Mouse (Mus musculus) kidney, embryonic 14.5 days (tissue): ENCODE measurements around the gene Chit1. TPM values are rescaled to one million over a fixed set of nuclear protein-coding genes. Genes with fewer than 3 reads are reported as not detected.

ENCODE experiments used
- ATAC-seq: fragments of 200-750 bp; cut with Nextera tagmentation; 2 replicates; pipeline ENCODE4 v1.8.0; 2017; ENCODE audit warnings: moderate number of reproducible peaks, mild to moderate bottlenecking, moderate TSS enrichment, moderate library complexity; ENCODE audit not compliant: low FRiP score, low TSS enrichment
- H3K27ac ChIP-seq: fragments of 300-500 bp; sonication (generic); 2 replicates; pipeline ENCODE4 v1.5.1; 2014; ENCODE audit warnings: low read depth, mild to moderate bottlenecking, low read length, moderate library complexity, mixed read lengths
- H3K27me3 ChIP-seq: fragments of 300-500 bp; sonication (generic); 2 replicates; pipeline ENCODE4 v1.6.1; 2014; ENCODE audit warnings: mild to moderate bottlenecking, low read length; ENCODE audit not compliant: control insufficient read depth, insufficient read depth
- H3K36me3 ChIP-seq: fragments of 300-500 bp; sonication (generic); 2 replicates; pipeline ENCODE4 v1.6.1; 2014; ENCODE audit warnings: low read length, mixed read lengths; ENCODE audit not compliant: control insufficient read depth, insufficient read depth
- H3K4me1 ChIP-seq: fragments of 300-500 bp; sonication (generic); 2 replicates; pipeline ENCODE4 v1.6.1; 2014; ENCODE audit warnings: low read length, mixed read lengths; ENCODE audit not compliant: control insufficient read depth, insufficient read depth
- H3K4me2 ChIP-seq: fragments of 300-500 bp; sonication (generic); replicated peaks from 2 replicates; pipeline ENCODE4 v1.6.1; 2014; ENCODE audit warnings: low read depth, mild to moderate bottlenecking, low read length
- H3K4me3 ChIP-seq: fragments of 300-500 bp; sonication (generic); 2 replicates; pipeline ENCODE4 v1.5.1; 2014; ENCODE audit warnings: mild to moderate bottlenecking, low read length
- H3K9ac ChIP-seq: fragments of 300-500 bp; sonication (generic); 2 replicates; pipeline ENCODE4 v1.6.1; 2014; ENCODE audit warnings: low read depth, mild to moderate bottlenecking, low read length, moderate library complexity
- H3K9me3 ChIP-seq: fragments of 300-500 bp; sonication (generic); 2 replicates; pipeline ENCODE4 v1.6.1; 2016; ENCODE audit warnings: low read length; ENCODE audit not compliant: control insufficient read depth
- WGBS: fragments of 180-500 bp; shearing (Covaris S2); extraction: QIAGEN DNeasy Blood & Tissue Kit; methylation state at CpG from one replicate; pipeline ENCODE4 v1.1.7; 2014; 5-methylcytosine and 5-hydroxymethylcytosine counted together
- polyA plus RNA-seq: library from polyadenylated mRNA; unstranded; fragments of >200 nt; fragmentation: Nextera tagmentation; extraction: Ambion mirVana; gene quantifications from 2 replicates; pipeline ENCODE4 v1.2.1, GENCODE M21; 2014

Gene Chit1
- polyA plus RNA-seq, 1 experiment from 2014 or later: 0.28 TPM

DNA sequence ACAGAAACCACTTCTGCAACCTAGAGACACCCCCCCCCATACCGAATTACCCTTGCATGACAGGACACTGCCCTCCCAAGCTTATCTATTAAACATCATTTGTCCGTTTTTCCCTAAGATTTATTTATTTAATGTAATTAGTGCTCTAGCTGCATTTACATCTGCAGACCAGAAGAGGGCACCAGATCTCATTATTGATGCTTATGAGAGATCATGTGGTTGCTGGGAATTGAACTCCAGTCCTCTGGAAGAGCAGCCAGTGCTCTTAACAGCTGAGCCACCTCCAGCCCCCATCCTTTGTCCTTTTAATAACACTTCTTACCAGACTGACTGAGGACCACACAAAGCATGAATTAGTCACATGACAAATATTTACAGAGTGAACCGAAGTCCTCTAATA is 43.6 kb downstream of the Chit1 start:
- ATAC-seq: no peak
- Histone ChIP-seq H3K9ac (no peak overlapping the region), H3K27ac (no peak overlapping the region), H3K27me3 (no peaks in the 10 kb centered on the region), H3K9me3 (peaks cover 4% of the 10 kb centered on the region; the same call in 1 of the 2 replicates), H3K4me3 (no peak overlapping the region), H3K4me2 (no peak overlapping the region), H3K4me1 (no peaks in the 10 kb centered on the region), H3K36me3 (no peaks in the 10 kb centered on the region)
- 60% methylated on average over 3 of the region's 3 CpGs for WGBS

DNA sequence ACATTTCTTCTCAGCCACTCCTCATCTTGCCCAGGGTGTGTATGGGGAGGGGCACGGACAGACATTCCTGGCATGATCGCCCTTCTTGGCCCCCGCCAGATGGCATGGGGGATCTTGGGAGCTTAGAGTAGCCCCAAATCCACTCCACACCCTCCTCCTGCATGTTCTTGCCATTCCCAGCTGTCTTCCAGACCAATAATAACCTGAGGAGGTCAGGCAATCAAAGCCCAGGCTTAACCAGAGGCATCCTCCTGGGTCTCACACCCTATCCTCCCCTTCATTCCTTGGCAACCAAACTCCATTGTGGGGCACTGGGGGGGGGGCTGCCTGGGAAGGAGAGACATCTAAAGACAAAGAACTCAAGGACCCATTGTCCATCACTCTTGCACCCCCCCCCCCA is 49.4 kb downstream of the Chit1 start:
- H3K4me2 ChIP-seq: no peak overlapping the region
- 90% methylated on average over 3 of the region's 3 CpGs for WGBS
- no peak overlapping the region for H3K9ac ChIP-seq
- H3K36me3 ChIP-seq: no peaks in the 10 kb centered on the region
- H3K4me1 ChIP-seq: no peaks in the 10 kb centered on the region
- no peaks in the 10 kb centered on the region for H3K9me3 ChIP-seq
- no peak overlapping the region for H3K27ac ChIP-seq
- no peak for ATAC-seq
- no peak overlapping the region for H3K4me3 ChIP-seq
- H3K27me3 ChIP-seq: no peaks in the 10 kb centered on the region

DNA sequence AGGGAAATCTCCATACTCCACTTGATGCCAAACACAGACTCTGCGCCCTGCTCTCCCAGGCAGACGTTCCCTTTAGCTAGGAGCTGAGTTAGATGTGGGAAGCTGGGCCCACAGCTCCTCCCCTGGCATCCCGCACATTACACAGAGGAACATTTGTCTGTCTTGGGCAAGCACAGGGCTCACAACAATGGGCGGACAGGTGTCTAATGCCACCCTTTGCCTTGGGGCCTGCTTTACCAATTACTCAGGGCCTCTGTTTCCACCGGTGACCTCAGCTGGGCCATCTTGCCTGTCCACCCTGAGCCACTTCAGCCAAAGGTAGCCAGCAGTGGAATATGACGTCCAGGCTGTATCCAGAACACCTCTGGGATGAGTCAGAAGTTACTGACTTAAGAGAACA is 50.4 kb downstream of the Chit1 start:
- 82% methylated on average over 6 of the region's 6 CpGs for WGBS
- H3K9me3 ChIP-seq: no peaks in the 10 kb centered on the region
- no peaks in the 10 kb centered on the region for H3K4me1 ChIP-seq
- no peaks in the 10 kb centered on the region for H3K27me3 ChIP-seq
- H3K27ac ChIP-seq: no peak overlapping the region
- no peak overlapping the region for H3K9ac ChIP-seq
- H3K4me2 ChIP-seq: no peak overlapping the region
- H3K36me3 ChIP-seq: no peaks in the 10 kb centered on the region
- H3K4me3 ChIP-seq: no peak overlapping the region
- ATAC-seq: no peak

DNA sequence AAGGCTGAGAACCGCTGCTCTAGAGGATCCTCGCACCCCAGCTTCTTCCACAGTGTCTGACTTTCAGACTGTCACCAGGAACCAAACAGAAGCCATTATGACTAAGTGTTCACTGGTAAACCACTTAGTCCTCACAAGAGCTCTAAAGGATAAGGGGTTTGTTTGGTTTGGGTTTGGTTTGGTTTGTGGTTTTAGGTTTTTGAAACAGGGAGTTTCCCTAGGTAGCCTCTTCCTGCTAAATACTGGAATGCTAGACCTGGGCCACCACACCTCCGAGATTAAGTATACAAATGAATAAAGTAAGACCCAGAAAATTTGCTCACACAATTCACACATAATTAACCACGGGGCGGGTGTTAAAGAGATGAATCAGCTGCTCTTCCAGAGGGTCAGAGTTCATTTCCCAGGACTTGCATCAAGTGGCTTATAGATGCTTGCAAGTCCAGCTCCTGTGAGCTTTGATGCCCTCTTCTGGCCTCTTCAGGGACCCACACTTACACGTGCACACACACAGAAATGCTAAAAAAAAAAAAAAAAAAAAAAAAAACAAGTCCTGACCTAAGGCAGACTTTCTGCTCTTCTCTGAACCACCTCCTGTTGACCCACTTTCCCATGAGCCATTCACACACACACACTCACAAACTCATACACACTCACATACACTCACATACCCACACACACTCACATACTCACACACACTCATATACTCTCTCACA is 51.6 kb downstream of the Chit1 start:
- Histone ChIP-seq H3K9me3 (no peaks in the 10 kb centered on the region), H3K27ac (no peak overlapping the region), H3K27me3 (no peaks in the 10 kb centered on the region), H3K9ac (no peak overlapping the region), H3K4me2 (no peak overlapping the region), H3K4me3 (no peak overlapping the region), H3K36me3 (no peaks in the 10 kb centered on the region), H3K4me1 (no peaks in the 10 kb centered on the region)
- no peak for ATAC-seq
- 83% methylated on average over 6 of the region's 6 CpGs for WGBS

DNA sequence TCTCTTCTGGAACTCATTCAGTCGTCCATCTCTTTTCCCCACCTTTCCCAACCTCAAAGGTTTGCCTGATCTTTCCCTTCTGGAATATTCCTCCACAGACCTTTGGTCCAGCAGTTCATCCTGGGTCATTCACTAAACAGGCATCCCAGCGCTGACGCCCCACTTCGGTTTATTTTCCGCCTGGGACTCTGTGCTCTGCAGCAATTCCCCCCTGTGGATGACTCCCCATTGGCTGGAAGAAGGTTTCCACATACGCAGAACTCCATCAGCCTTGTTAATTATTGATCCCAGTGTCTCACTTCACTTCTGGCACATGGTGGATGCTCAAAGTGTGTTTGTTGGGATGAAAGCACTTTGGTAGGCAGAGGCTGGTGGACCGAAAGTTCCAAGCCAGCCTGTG is 52.4 kb downstream of the Chit1 start:
- no peak overlapping the region for H3K9ac ChIP-seq
- no peak overlapping the region for H3K4me3 ChIP-seq
- H3K27me3 ChIP-seq: no peaks in the 10 kb centered on the region
- H3K4me1 ChIP-seq: no peaks in the 10 kb centered on the region
- no peak overlapping the region for H3K27ac ChIP-seq
- H3K36me3 ChIP-seq: no peaks in the 10 kb centered on the region
- no peak for ATAC-seq
- H3K4me2 ChIP-seq: no peak overlapping the region
- H3K9me3 ChIP-seq: no peaks in the 10 kb centered on the region
- WGBS: 78% methylated on average over 7 of the region's 7 CpGs

DNA sequence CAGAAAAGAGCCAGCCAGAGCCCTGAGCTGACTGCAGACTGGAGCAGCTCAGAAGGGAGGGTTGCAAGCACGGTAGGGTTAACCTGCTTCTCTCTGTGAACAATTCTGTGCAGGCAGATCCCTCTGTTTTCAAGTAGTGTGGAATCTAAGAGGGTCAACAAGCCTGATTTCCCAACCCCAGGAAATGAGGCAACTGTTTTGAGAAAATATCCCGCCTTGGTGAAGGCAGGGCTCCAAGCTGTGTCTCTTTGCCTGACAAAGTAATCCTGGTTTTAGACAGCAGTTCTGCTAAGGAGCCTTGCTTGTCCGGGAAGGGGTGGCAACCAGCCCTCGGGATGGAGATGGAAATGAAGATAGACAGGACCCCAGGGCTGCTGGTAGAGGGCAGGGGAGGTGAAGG is 53.4 kb downstream of the Chit1 start:
- Histone ChIP-seq H3K4me1 (no peaks in the 10 kb centered on the region), H3K4me3 (no peak overlapping the region), H3K36me3 (no peaks in the 10 kb centered on the region), H3K27me3 (no peaks in the 10 kb centered on the region), H3K27ac (no peak overlapping the region), H3K9ac (no peak overlapping the region), H3K4me2 (no peak overlapping the region), H3K9me3 (no peaks in the 10 kb centered on the region)
- no peak for ATAC-seq
- 72% methylated on average over 4 of the region's 4 CpGs for WGBS

DNA sequence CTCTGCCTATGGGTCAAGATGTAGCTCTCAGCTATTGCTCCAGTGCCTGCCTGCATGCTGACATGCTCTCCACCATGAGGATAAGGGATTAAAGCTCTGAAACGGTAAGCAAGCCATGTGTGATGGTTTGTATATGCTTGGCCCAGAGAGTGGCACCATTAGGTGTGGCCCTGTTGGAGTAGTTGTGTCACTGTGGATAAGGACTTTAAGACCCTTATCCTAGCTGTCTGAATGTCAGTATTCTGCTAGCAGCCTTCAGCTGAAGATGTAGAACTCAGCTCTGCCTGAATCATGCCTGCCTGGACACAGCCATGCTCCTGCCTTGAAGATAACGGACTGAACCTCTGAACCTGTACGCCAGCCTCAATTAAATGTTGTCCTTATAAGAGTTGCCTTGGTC is 55.5 kb downstream of the Chit1 start:
- no peaks in the 10 kb centered on the region for H3K9me3 ChIP-seq
- 90% methylated on average over 3 of the region's 3 CpGs for WGBS
- H3K9ac ChIP-seq: no peak overlapping the region
- H3K27me3 ChIP-seq: no peaks in the 10 kb centered on the region
- no peak overlapping the region for H3K4me2 ChIP-seq
- no peaks in the 10 kb centered on the region for H3K36me3 ChIP-seq
- H3K4me3 ChIP-seq: no peak overlapping the region
- no peak for ATAC-seq
- H3K4me1 ChIP-seq: no peaks in the 10 kb centered on the region
- no peak overlapping the region for H3K27ac ChIP-seq

DNA sequence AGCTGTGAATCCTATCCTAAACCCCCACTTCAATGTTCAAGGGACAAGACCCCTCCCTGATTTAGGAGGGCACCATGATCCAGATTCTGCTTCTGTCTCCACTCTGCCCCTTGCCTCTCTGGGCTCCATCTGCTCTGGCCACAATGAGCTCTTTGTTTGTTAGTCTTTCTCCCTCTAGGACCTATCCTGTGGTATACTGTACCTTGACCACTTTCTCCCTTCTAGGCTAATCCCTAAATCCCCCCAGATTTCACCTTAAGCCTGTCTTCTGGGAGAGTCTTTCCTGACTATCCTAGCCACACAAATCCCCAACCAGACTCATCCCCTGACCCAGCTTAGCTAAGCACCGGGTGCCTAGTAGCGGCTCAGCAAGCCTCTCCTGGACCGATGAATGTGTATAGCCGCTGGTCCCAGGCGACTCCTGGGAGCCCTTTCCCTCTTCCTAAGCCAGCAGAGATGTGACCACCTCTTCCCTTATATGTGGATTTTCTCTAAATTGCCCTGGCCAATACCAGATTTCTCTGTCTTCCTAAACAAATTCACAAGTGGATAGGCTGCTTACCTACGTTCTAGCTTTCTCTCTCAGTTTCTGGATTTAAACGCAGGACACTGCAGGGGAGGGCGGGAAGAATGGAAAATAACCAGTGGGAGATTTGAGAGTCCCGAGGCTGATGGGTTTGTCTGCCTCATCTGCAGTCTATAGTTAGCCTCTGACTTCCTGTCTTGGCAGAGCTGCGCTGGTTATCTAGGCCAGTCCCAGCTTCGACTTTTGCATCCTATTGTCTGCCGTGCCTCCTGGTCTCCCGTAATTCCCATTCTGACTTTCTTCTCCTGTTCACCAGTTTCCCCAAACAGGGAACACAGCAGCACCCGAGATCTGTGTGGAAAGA is 56.6 kb downstream of the Chit1 start:
- no peak for ATAC-seq
- H3K4me1 ChIP-seq: no peaks in the 10 kb centered on the region
- H3K9me3 ChIP-seq: no peaks in the 10 kb centered on the region
- H3K9ac ChIP-seq: no peak overlapping the region
- H3K27ac ChIP-seq: no peak overlapping the region
- H3K27me3 ChIP-seq: no peaks in the 10 kb centered on the region
- H3K36me3 ChIP-seq: no peaks in the 10 kb centered on the region
- no peak overlapping the region for H3K4me3 ChIP-seq
- WGBS: 75% methylated on average over 14 of the region's 14 CpGs
- no peak overlapping the region for H3K4me2 ChIP-seq

DNA sequence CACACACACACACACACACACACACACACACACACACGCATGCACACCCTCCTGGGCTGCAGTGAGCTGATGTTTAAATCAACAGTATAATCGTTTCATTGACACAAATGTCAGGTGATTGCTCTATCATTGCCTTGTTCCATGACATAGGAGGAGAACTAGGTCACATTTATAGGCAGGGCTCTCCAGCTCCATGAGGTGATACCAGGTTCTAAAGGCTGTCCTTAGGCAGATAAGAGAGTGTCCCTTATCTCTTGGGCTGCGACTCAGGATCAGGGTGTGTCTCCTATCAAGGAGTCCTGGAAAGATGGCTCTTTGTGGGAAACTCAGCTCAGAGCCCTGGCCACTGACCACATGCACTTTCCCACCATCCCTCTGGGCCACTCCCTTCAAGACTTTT is 57.5 kb downstream of the Chit1 start:
- Histone ChIP-seq H3K4me3 (no peak overlapping the region), H3K9me3 (no peaks in the 10 kb centered on the region)

More for the DNA sequence above, 57.5 kb downstream of the Chit1 start:
- H3K27ac ChIP-seq: no peak overlapping the region
- 86% methylated on average over 3 of the region's 3 CpGs for WGBS
- H3K36me3 ChIP-seq: no peaks in the 10 kb centered on the region
- no peak overlapping the region for H3K4me2 ChIP-seq
- H3K27me3 ChIP-seq: no peaks in the 10 kb centered on the region
- no peak overlapping the region for H3K9ac ChIP-seq
- no peaks in the 10 kb centered on the region for H3K4me1 ChIP-seq
- ATAC-seq: no peak
